Mouse (Mus musculus) spleen, adult 2 months (tissue): Measurements from ENCODE around the gene Zfp618. TPM values are rescaled to one million over a fixed set of nuclear protein-coding genes. Genes with fewer than 3 reads are reported as not detected.

Experiments
- DNase-seq, 2 experiments: peaks; one replicate each; pipeline versions ENCODE4 v3.0.0 to v3.0.0-alpha.2; 2012 to 2021; ENCODE audit warnings: low spot score in 2 of 2, low read depth in 1 of 2
- H3K27ac ChIP-seq: fragments of 200-500 bp; 2 replicates; pipeline ENCODE4 v1.5.1; 2012; ENCODE audit warnings: low read length, inconsistent platforms; ENCODE audit not compliant: insufficient read depth
- H3K27me3 ChIP-seq: fragments of 200-500 bp; 2 replicates; pipeline ENCODE4 v1.6.1; 2012; ENCODE audit warnings: mild to moderate bottlenecking, moderate library complexity, low read length, inconsistent platforms; ENCODE audit not compliant: control insufficient read depth, insufficient read depth
- H3K36me3 ChIP-seq: fragments of 200-500 bp; 2 replicates; pipeline ENCODE4 v1.6.1; 2012; ENCODE audit warnings: mild to moderate bottlenecking, low read length, inconsistent platforms; ENCODE audit not compliant: control insufficient read depth, insufficient read depth
- H3K4me1 ChIP-seq: fragments of 200-500 bp; 2 replicates; pipeline ENCODE4 v1.6.1; 2011; ENCODE audit warnings: inconsistent platforms; ENCODE audit not compliant: control insufficient read depth, insufficient read depth, insufficient read length
- H3K4me3 ChIP-seq: fragments of 200-500 bp; 2 replicates; pipeline ENCODE4 v1.5.1; 2011; ENCODE audit warnings: mild to moderate bottlenecking, inconsistent platforms; ENCODE audit not compliant: insufficient read depth, insufficient read length; ENCODE audit errors: extremely low read depth
- CTCF ChIP-seq: fragments of 200-500 bp; IDR thresholded peaks from 2 replicates; pipeline ENCODE4 v1.5.1; 2011; ENCODE audit warnings: mild to moderate bottlenecking, inconsistent platforms; ENCODE audit not compliant: insufficient read depth, insufficient read length, insufficient replicate concordance; ENCODE audit errors: extremely low read depth
- POLR2A ChIP-seq: fragments of 200-500 bp; IDR thresholded peaks from 2 replicates; pipeline ENCODE4 v1.6.1; 2011; ENCODE audit warnings: low read depth, low read length, inconsistent platforms
- WGBS: fragments of 180-500 bp; shearing (Covaris S2); methylation state at CpG from one replicate; pipeline ENCODE4 v1.1.7; 2018; 5-methylcytosine and 5-hydroxymethylcytosine counted together
- polyA plus RNA-seq: library from polyadenylated mRNA; depleted of rRNA; stranded (reverse); fragments of >200 nt; gene quantifications from 2 replicates; pipeline ENCODE4 v1.2.3, GENCODE M21; 2012

Zfp618 gene
- polyA plus RNA-seq, 1 experiment: 1.4 TPM

GRCm38 (mm10) chr4:62963806-62964205 is 1.6 kb upstream of the Zfp618 start:
- WGBS: 80% methylated on average over 4 of the region's 4 CpGs
- no peaks in the 10 kb centered on the region; the same call in none of the 2 replicates for H3K4me1 ChIP-seq
- DNase-seq: no peak
- H3K36me3 ChIP-seq: no peaks in the 10 kb centered on the region
- no peak overlapping the region for H3K4me3 ChIP-seq
- peaks cover 9% of the 10 kb centered on the region for H3K27me3 ChIP-seq
- no peak overlapping the region for H3K27ac ChIP-seq
- TF ChIP-seq POLR2A: no peak
- TF ChIP-seq CTCF: no peak

- 0 out of 2 replicates have a peak overlapping the region, but pooled peaks have one; percentile 8 for H3K4me3 ChIP-seq
- no peak overlapping the region for H3K27ac ChIP-seq
- DNase-seq: no peak
- TF ChIP-seq POLR2A: no peak
- TF ChIP-seq CTCF: no peak
- no peaks in the 10 kb centered on the region for H3K36me3 ChIP-seq
- WGBS: 9% methylated on average over 40 of the region's 52 CpGs
- H3K4me1 ChIP-seq: no peaks in the 10 kb centered on the region; the same call in none of the 2 replicates
- peaks cover 9% of the 10 kb centered on the region for H3K27me3 ChIP-seq
Measured at GRCm38 (mm10) chr4:62964844-62965496, 403 bp upstream of the Zfp618 start.

DNA sequence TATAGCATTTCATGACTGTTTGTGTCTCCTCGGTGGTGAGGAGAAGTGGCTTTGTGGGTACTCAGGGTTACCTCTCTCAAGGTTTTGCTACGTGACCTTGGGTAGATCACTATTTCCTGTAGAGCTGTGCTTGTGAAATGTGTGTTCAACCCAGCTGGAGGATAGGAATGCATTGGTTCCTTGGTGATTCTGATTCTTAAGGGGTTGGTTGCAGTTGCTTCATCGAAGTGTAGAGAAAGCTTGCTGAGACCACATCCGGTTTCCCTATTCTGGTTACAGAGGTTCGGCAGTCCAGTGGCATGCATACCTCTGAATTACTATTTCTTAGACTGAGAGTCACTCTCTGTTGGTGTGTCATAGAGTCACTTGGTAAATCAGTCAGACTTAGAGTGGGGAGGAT is 4.2 kb downstream of the Zfp618 start:
- H3K4me3 ChIP-seq: no peak overlapping the region
- DNase-seq: no peak
- peaks cover 9% of the 10 kb centered on the region for H3K27me3 ChIP-seq
- no peaks in the 10 kb centered on the region for H3K36me3 ChIP-seq
- H3K4me1 ChIP-seq: peaks cover 3% of the 10 kb centered on the region
- TF ChIP-seq POLR2A: no peak
- no peak for TF ChIP-seq CTCF
- WGBS: 34% methylated on average over 5 of the region's 5 CpGs
- H3K27ac ChIP-seq: no peak overlapping the region

DNA sequence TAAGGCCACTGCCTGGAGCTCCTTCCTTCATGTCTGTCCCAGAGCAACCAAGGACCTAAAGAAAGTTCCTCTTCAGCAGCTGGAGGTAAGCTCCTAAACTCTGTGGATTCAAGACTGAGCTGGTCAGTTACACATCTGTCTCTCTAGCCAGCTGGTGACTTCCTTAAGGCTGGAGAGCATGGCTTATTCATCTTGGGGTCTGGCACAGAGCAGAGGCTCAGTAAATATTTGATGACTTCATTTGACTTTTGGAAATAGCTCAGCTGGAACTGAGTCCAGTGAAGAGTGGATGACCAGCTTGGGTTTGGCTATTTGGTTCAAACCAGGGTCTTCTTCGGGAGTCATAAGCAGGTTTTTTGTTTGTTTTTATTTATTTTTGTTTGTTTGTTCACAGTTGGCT is 6.6 kb downstream of the Zfp618 start:
- Histone ChIP-seq H3K4me3 (no peak overlapping the region), H3K36me3 (no peaks in the 10 kb centered on the region), H3K4me1 (peaks cover 3% of the 10 kb centered on the region; the same call in 1 of the 2 replicates), H3K27ac (no peak overlapping the region), H3K27me3 (no peaks in the 10 kb centered on the region)
- WGBS: 88% methylated on average over 1 of the region's 1 CpGs
- no peak for TF ChIP-seq POLR2A
- no peak for TF ChIP-seq CTCF
- no peak for DNase-seq

GRCm38 (mm10) chr4:62973086-62973485 is 7.7 kb downstream of the Zfp618 start:
- no peak overlapping the region for H3K4me3 ChIP-seq
- TF ChIP-seq POLR2A (no peak), CTCF (no peak)
- DNase-seq: no peak
- H3K4me1 ChIP-seq: peaks cover 3% of the 10 kb centered on the region; the same call in 1 of the 2 replicates
- H3K36me3 ChIP-seq: no peaks in the 10 kb centered on the region
- 87% methylated on average over 3 of the region's 3 CpGs for WGBS
- no peaks in the 10 kb centered on the region for H3K27me3 ChIP-seq
- H3K27ac ChIP-seq: no peak overlapping the region

- Histone ChIP-seq H3K4me3 (no peak overlapping the region), H3K27ac (no peak overlapping the region), H3K27me3 (no peaks in the 10 kb centered on the region), H3K4me1 (peaks cover 3% of the 10 kb centered on the region; the same call in 1 of the 2 replicates), H3K36me3 (no peaks in the 10 kb centered on the region)
- no peak for TF ChIP-seq POLR2A
- TF ChIP-seq CTCF: no peak
- no peak for DNase-seq
- WGBS: 92% methylated on average over 2 of the region's 2 CpGs
Measured at GRCm38 (mm10) chr4:62974901-62975300, 9.5 kb downstream of the Zfp618 start.

- WGBS: 84% methylated on average over 6 of the region's 6 CpGs
- H3K4me1 ChIP-seq: no peaks in the 10 kb centered on the region
- H3K4me3 ChIP-seq: no peak overlapping the region
- TF ChIP-seq POLR2A (no peak), CTCF (no peak)
- H3K36me3 ChIP-seq: no peaks in the 10 kb centered on the region
- no peaks in the 10 kb centered on the region for H3K27me3 ChIP-seq
- no peak for DNase-seq
- no peak overlapping the region for H3K27ac ChIP-seq
Measured at GRCm38 (mm10) chr4:62975541-62975940, 10.2 kb downstream of the Zfp618 start.
